Mouse (Mus musculus) kidney, embryonic 16.5 days (tissue): Measurements from ENCODE around the gene Srgap2. TPM values are rescaled to one million over a fixed set of nuclear protein-coding genes. Genes with fewer than 3 reads are reported as not detected.

Experiments used
- ATAC-seq: fragments of 200-750 bp; cut with Nextera tagmentation; 2 replicates; pipeline ENCODE4 v1.8.0; 2017; ENCODE audit warnings: moderate TSS enrichment; ENCODE audit not compliant: low FRiP score, low TSS enrichment
- H3K27ac ChIP-seq: fragments of 300-500 bp; sonication (generic); 2 replicates; pipeline ENCODE4 v1.5.1; 2014; ENCODE audit warnings: low read length
- H3K27me3 ChIP-seq: fragments of 300-500 bp; sonication (generic); 2 replicates; pipeline ENCODE4 v1.6.1; 2014; ENCODE audit warnings: low read length, control low read depth, mixed read lengths; ENCODE audit not compliant: insufficient read depth
- H3K36me3 ChIP-seq: fragments of 300-500 bp; sonication (generic); 2 replicates; pipeline ENCODE4 v1.6.1; 2014; ENCODE audit warnings: low read length, control low read depth, mixed read lengths; ENCODE audit not compliant: insufficient read depth
- H3K4me1 ChIP-seq: fragments of 300-500 bp; sonication (generic); 2 replicates; pipeline ENCODE4 v1.6.1; 2014; ENCODE audit warnings: low read length, control low read depth, mixed read lengths; ENCODE audit not compliant: insufficient read depth
- H3K4me2 ChIP-seq: fragments of 300-500 bp; sonication (generic); replicated peaks from 2 replicates; pipeline ENCODE4 v1.6.1; 2014; ENCODE audit warnings: low read depth, low read length
- H3K4me3 ChIP-seq: fragments of 300-500 bp; sonication (generic); 2 replicates; pipeline ENCODE4 v1.5.1; 2014; ENCODE audit warnings: mild to moderate bottlenecking, low read length
- H3K9ac ChIP-seq: fragments of 300-500 bp; sonication (generic); replicated peaks from 2 replicates; pipeline ENCODE4 v1.6.1; 2014; ENCODE audit warnings: low read length
- H3K9me3 ChIP-seq: fragments of 300-500 bp; sonication (generic); 2 replicates; pipeline ENCODE4 v1.6.1; 2016; ENCODE audit warnings: low read length, control low read depth
- WGBS: fragments of 180-500 bp; shearing (Covaris S2); extraction: QIAGEN DNeasy Blood & Tissue Kit; methylation state at CpG from one replicate; pipeline ENCODE4 v1.1.7; 2014; 5-methylcytosine and 5-hydroxymethylcytosine counted together
- polyA plus RNA-seq: library from polyadenylated mRNA; unstranded; fragments of >200 nt; fragmentation: Nextera tagmentation; extraction: Ambion mirVana; gene quantifications from 2 replicates; pipeline ENCODE4 v1.2.1, GENCODE M21; 2015

Srgap2 gene
- polyA plus RNA-seq, 1 experiment from 2014 or later, result 11.5 TPM

- Histone ChIP-seq H3K9ac (no peak overlapping the region), H3K9me3 (no peaks in the 10 kb centered on the region), H3K27ac (no peak overlapping the region), H3K36me3 (peaks cover 31% of the 10 kb centered on the region), H3K27me3 (no peaks in the 10 kb centered on the region), H3K4me2 (no peak overlapping the region), H3K4me1 (no peaks in the 10 kb centered on the region), H3K4me3 (no peak overlapping the region)
- WGBS, result 87% methylated on average over 6 of the region's 6 CpGs
- ATAC-seq, result no peak
These were observed 238.2 kb downstream of the Srgap2 start for GRCm38 (mm10) chr1:131288938-131289337.

- Histone ChIP-seq H3K4me3 (no peak overlapping the region), H3K4me1 (no peaks in the 10 kb centered on the region), H3K27ac (no peak overlapping the region), H3K4me2 (no peak overlapping the region), H3K27me3 (no peaks in the 10 kb centered on the region), H3K9me3 (no peaks in the 10 kb centered on the region), H3K9ac (no peak overlapping the region), H3K36me3 (peaks cover 23% of the 10 kb centered on the region)
- 72% methylated on average over 2 of the region's 2 CpGs for WGBS
- no peak for ATAC-seq
These were observed 239.9 kb downstream of the Srgap2 start for GRCm38 (mm10) chr1:131287267-131287666.

- Histone ChIP-seq H3K4me1 (no peaks in the 10 kb centered on the region), H3K9ac (no peak overlapping the region), H3K4me2 (no peak overlapping the region), H3K36me3 (peaks cover 19% of the 10 kb centered on the region), H3K4me3 (no peak overlapping the region), H3K27me3 (no peaks in the 10 kb centered on the region), H3K9me3 (no peaks in the 10 kb centered on the region), H3K27ac (no peak overlapping the region)
- ATAC-seq, result no peak
- 78% methylated on average over 5 of the region's 5 CpGs for WGBS
These were observed 240.3 kb downstream of the Srgap2 start for GRCm38 (mm10) chr1:131286803-131287202.

- 88% methylated on average over 4 of the region's 4 CpGs for WGBS
- no peak overlapping the region for H3K27ac ChIP-seq
- no peak overlapping the region for H3K9ac ChIP-seq
- H3K4me3 ChIP-seq, result no peak overlapping the region
- H3K36me3 ChIP-seq, result peaks cover 13% of the 10 kb centered on the region
- 0 out of 2 replicates have a peak, but pooled peaks cover 4% of the 10 kb centered on the region for H3K4me1 ChIP-seq
- ATAC-seq, result no peak
- no peaks in the 10 kb centered on the region for H3K27me3 ChIP-seq
- H3K9me3 ChIP-seq, result no peaks in the 10 kb centered on the region
- H3K4me2 ChIP-seq, result no peak overlapping the region
These were observed 242.5 kb downstream of the Srgap2 start for GRCm38 (mm10) chr1:131284616-131285015.

GRCm38 (mm10) chr1:131284167-131284566, 243.0 kb downstream of the Srgap2 start:
- ATAC-seq, result no peak

GRCm38 (mm10) chr1:131281731-131282130, 245.4 kb downstream of the Srgap2 start:
- 55% methylated on average over 4 of the region's 4 CpGs for WGBS
- H3K36me3 ChIP-seq, result no peaks in the 10 kb centered on the region
- peaks cover 17% of the 10 kb centered on the region for H3K4me1 ChIP-seq

More at GRCm38 (mm10) chr1:131284167-131284566, 243.0 kb downstream of the Srgap2 start:
- Histone ChIP-seq H3K4me3 (no peak overlapping the region), H3K27ac (no peak overlapping the region), H3K4me1 (0 out of 2 replicates have a peak, but pooled peaks cover 7% of the 10 kb centered on the region), H3K27me3 (no peaks in the 10 kb centered on the region), H3K4me2 (no peak overlapping the region), H3K36me3 (peaks cover 9% of the 10 kb centered on the region), H3K9me3 (no peaks in the 10 kb centered on the region), H3K9ac (no peak overlapping the region)
- 100% methylated on average over 1 of the region's 1 CpGs for WGBS

GRCm38 (mm10) chr1:131280280-131280679, 246.9 kb downstream of the Srgap2 start:
- H3K9me3 ChIP-seq, result no peaks in the 10 kb centered on the region
- no peak overlapping the region for H3K9ac ChIP-seq
- no peak overlapping the region for H3K4me3 ChIP-seq
- H3K27me3 ChIP-seq, result no peaks in the 10 kb centered on the region
- no peak for ATAC-seq
- peaks cover 20% of the 10 kb centered on the region for H3K4me1 ChIP-seq
- no peaks in the 10 kb centered on the region for H3K36me3 ChIP-seq
- H3K4me2 ChIP-seq, result no peak overlapping the region
- H3K27ac ChIP-seq, result no peak overlapping the region
- WGBS, result 43% methylated on average over 3 of the region's 3 CpGs

More at GRCm38 (mm10) chr1:131281731-131282130, 245.4 kb downstream of the Srgap2 start:
- no peak overlapping the region for H3K4me2 ChIP-seq
- no peaks in the 10 kb centered on the region for H3K27me3 ChIP-seq
- H3K9me3 ChIP-seq, result no peaks in the 10 kb centered on the region
- ATAC-seq, result no peak
- H3K27ac ChIP-seq, result no peak overlapping the region
- no peak overlapping the region for H3K9ac ChIP-seq
- H3K4me3 ChIP-seq, result no peak overlapping the region

- Histone ChIP-seq H3K36me3 (no peaks in the 10 kb centered on the region), H3K9ac (peak within 1 kb of the TSS; percentile 57), H3K4me2 (peak within 1 kb of the TSS; percentile 61), H3K9me3 (no peaks in the 10 kb centered on the region), H3K27me3 (no peaks in the 10 kb centered on the region), H3K4me3 (peak within 1 kb of the TSS; percentile 49), H3K4me1 (peaks cover 25% of the 10 kb centered on the region), H3K27ac (no peak within 1 kb of the TSS)
- ATAC-seq, result peak; percentile 20; the same call in 1 of the 2 replicates
- 24% methylated on average over 4 of the region's 4 CpGs for WGBS
These were observed 247.7 kb downstream of the Srgap2 start, which contains the start of gene Ikbke for GRCm38 (mm10) chr1:131279456-131279776. Ikbke (minus strand) TSS chr1:131279606.

- Histone ChIP-seq H3K9ac (peak overlapping the region; percentile 57), H3K27ac (no peak overlapping the region), H3K4me3 (peak overlapping the region; percentile 49), H3K4me1 (peaks cover 25% of the 10 kb centered on the region), H3K4me2 (peak overlapping the region; percentile 61), H3K9me3 (no peaks in the 10 kb centered on the region), H3K27me3 (no peaks in the 10 kb centered on the region), H3K36me3 (no peaks in the 10 kb centered on the region)
- ATAC-seq, result peak; percentile 9; the same call in 1 of the 2 replicates
- 27% methylated on average over 8 of the region's 8 CpGs for WGBS
These were observed 248.3 kb downstream of the Srgap2 start for GRCm38 (mm10) chr1:131278606-131279455.

GRCm38 (mm10) chr1:131276831-131277230, 250.3 kb downstream of the Srgap2 start:
- Histone ChIP-seq H3K27ac (no peak overlapping the region), H3K4me1 (peaks cover 25% of the 10 kb centered on the region), H3K36me3 (no peaks in the 10 kb centered on the region), H3K4me3 (no peak overlapping the region), H3K9me3 (no peaks in the 10 kb centered on the region), H3K27me3 (no peaks in the 10 kb centered on the region), H3K9ac (no peak overlapping the region), H3K4me2 (no peak overlapping the region)
- ATAC-seq, result peak; percentile 20; the same call in 1 of the 2 replicates
